Mouse (Mus musculus): Measurements from ENCODE around the gene Adam3.

Gene Adam3

GRCm38 (mm10) chr8:24725630-24726029 is at the start of gene Adam3:
TSS of gene Adam3 (minus strand) at chr8:24725852.
- no peak for TF ChIP-seq GATA4 (IDR thresholded peaks at IDR 0.05; ENCODE audit: insufficient replicate concordance, low read length)

- no peak for TF ChIP-seq GATA4 (IDR thresholded peaks at IDR 0.05; ENCODE audit: insufficient replicate concordance, low read length)
Measured at GRCm38 (mm10) chr8:24724886-24725626, 596 bp downstream of the Adam3 start.

Data from liver, adult (tissue).